Mouse (Mus musculus): Measurements from ENCODE around the gene Nt5dc3. TPM values are rescaled to one million over a fixed set of nuclear protein-coding genes. Genes with fewer than 3 reads are reported as not detected.
A peak's percentile ranks its signal among the peaks of the same experiment; 100 is the strongest.

Gene Nt5dc3
- polyA plus RNA-seq, 1 experiment from 2014 or later, result 1.7 TPM

- Histone ChIP-seq H3K4me1 (ENCODE audit: control insufficient read depth, insufficient read depth, low read length) (no peaks in the 10 kb centered on the region), H3K27ac (ENCODE audit: low read depth, low read length) (no peak overlapping the region), H3K4me3 (ENCODE audit: low read depth, low read length) (no peak overlapping the region), H3K4me2 (no peak overlapping the region), H3K9me3 (ENCODE audit: control insufficient read depth, low read length) (no peaks in the 10 kb centered on the region), H3K36me3 (ENCODE audit: control insufficient read depth, insufficient read depth, low read length) (no peaks in the 10 kb centered on the region), H3K27me3 (ENCODE audit: control insufficient read depth, insufficient read depth, low read length) (no peaks in the 10 kb centered on the region), H3K9ac (ENCODE audit: low read length) (no peak overlapping the region)
- 67% methylated on average over 1 of the region's 1 CpGs for WGBS
- no peak for DNase-seq (ENCODE audit: low spot score, missing footprints)
- ATAC-seq (ENCODE audit: low FRiP score), result no peak
Measured at GRCm38 (mm10) chr10:86761236-86761635, 17.6 kb upstream of the Nt5dc3 start.

- ATAC-seq (ENCODE audit: low FRiP score) (no peak), DNase-seq (ENCODE audit: low spot score, missing footprints) (no peak)
- Histone ChIP-seq H3K27me3 (ENCODE audit: control insufficient read depth, insufficient read depth, low read length) (no peaks in the 10 kb centered on the region), H3K4me1 (ENCODE audit: control insufficient read depth, insufficient read depth, low read length) (no peaks in the 10 kb centered on the region), H3K36me3 (ENCODE audit: control insufficient read depth, insufficient read depth, low read length) (no peaks in the 10 kb centered on the region), H3K9ac (ENCODE audit: low read length) (no peak overlapping the region), H3K27ac (ENCODE audit: low read depth, low read length) (no peak overlapping the region), H3K9me3 (ENCODE audit: control insufficient read depth, low read length) (no peaks in the 10 kb centered on the region), H3K4me3 (ENCODE audit: low read depth, low read length) (no peak overlapping the region), H3K4me2 (no peak overlapping the region)
- 53% methylated on average over 7 of the region's 7 CpGs for WGBS
Measured at GRCm38 (mm10) chr10:86761722-86762383, 17.0 kb upstream of the Nt5dc3 start.

- H3K9ac ChIP-seq (ENCODE audit: low read length), result no peak overlapping the region
- 60% methylated on average over 3 of the region's 3 CpGs for WGBS
- H3K4me1 ChIP-seq (ENCODE audit: control insufficient read depth, insufficient read depth, low read length), result no peaks in the 10 kb centered on the region
- H3K27me3 ChIP-seq (ENCODE audit: control insufficient read depth, insufficient read depth, low read length), result no peaks in the 10 kb centered on the region
- no peaks in the 10 kb centered on the region for H3K36me3 ChIP-seq (ENCODE audit: control insufficient read depth, insufficient read depth, low read length)
- no peak overlapping the region for H3K27ac ChIP-seq (ENCODE audit: low read depth, low read length)
- no peak overlapping the region for H3K4me2 ChIP-seq
- H3K4me3 ChIP-seq (ENCODE audit: low read depth, low read length), result no peak overlapping the region
- ATAC-seq (ENCODE audit: low FRiP score) (no peak), DNase-seq (ENCODE audit: low spot score, missing footprints) (no peak)
- H3K9me3 ChIP-seq (ENCODE audit: control insufficient read depth, low read length), result no peaks in the 10 kb centered on the region
Measured at GRCm38 (mm10) chr10:86762384-86762730, 16.4 kb upstream of the Nt5dc3 start.

- no peak for DNase-seq (ENCODE audit: low spot score, missing footprints)
- H3K4me1 ChIP-seq (ENCODE audit: control insufficient read depth, insufficient read depth, low read length), result no peaks in the 10 kb centered on the region
- H3K4me2 ChIP-seq, result no peak within 1 kb of the TSS
- H3K27me3 ChIP-seq (ENCODE audit: control insufficient read depth, insufficient read depth, low read length), result no peaks in the 10 kb centered on the region
- ATAC-seq (ENCODE audit: low FRiP score), result no peak
- no peak within 1 kb of the TSS for H3K9ac ChIP-seq (ENCODE audit: low read length)
- H3K4me3 ChIP-seq (ENCODE audit: low read depth, low read length), result no peak within 1 kb of the TSS
- WGBS, result 92% methylated on average over 5 of the region's 5 CpGs
- H3K36me3 ChIP-seq (ENCODE audit: control insufficient read depth, insufficient read depth, low read length), result no peaks in the 10 kb centered on the region
- H3K9me3 ChIP-seq (ENCODE audit: control insufficient read depth, low read length), result no peaks in the 10 kb centered on the region
- no peak within 1 kb of the TSS for H3K27ac ChIP-seq (ENCODE audit: low read depth, low read length)
Measured at GRCm38 (mm10) chr10:86763672-86764071, 15.1 kb upstream of the Nt5dc3 start, which contains the start of gene Gm49358. Gene Gm49358 (plus strand): TSS chr10:86763972.

GRCm38 (mm10) chr10:86765344-86765966 is 13.3 kb upstream of the Nt5dc3 start:
- WGBS, result 93% methylated on average over 4 of the region's 4 CpGs
- no peak overlapping the region for H3K4me3 ChIP-seq (ENCODE audit: low read depth, low read length)
- no peak overlapping the region for H3K9ac ChIP-seq (ENCODE audit: low read length)
- H3K36me3 ChIP-seq (ENCODE audit: control insufficient read depth, insufficient read depth, low read length), result no peaks in the 10 kb centered on the region
- no peaks in the 10 kb centered on the region for H3K9me3 ChIP-seq (ENCODE audit: control insufficient read depth, low read length)
- 0 out of 2 replicates have a peak, but pooled peaks cover 4% of the 10 kb centered on the region for H3K4me1 ChIP-seq (ENCODE audit: control insufficient read depth, insufficient read depth, low read length)
- H3K27ac ChIP-seq (ENCODE audit: low read depth, low read length), result no peak overlapping the region
- H3K27me3 ChIP-seq (ENCODE audit: control insufficient read depth, insufficient read depth, low read length), result no peaks in the 10 kb centered on the region
- no peak overlapping the region for H3K4me2 ChIP-seq
- DNase-seq (ENCODE audit: low spot score, missing footprints) (peak; percentile 67), ATAC-seq (ENCODE audit: low FRiP score) (no peak)

- WGBS, result 76% methylated on average over 5 of the region's 5 CpGs
- no peak overlapping the region for H3K27ac ChIP-seq (ENCODE audit: low read depth, low read length)
Measured at GRCm38 (mm10) chr10:86769216-86769615, 9.6 kb upstream of the Nt5dc3 start.

GRCm38 (mm10) chr10:86769797-86770196 is 9.0 kb upstream of the Nt5dc3 start:
- DNase-seq (ENCODE audit: low spot score, missing footprints), result peak; percentile 75
- 47% methylated on average over 4 of the region's 4 CpGs for WGBS
- H3K27ac ChIP-seq (ENCODE audit: low read depth, low read length), result no peak overlapping the region
- H3K27me3 ChIP-seq (ENCODE audit: control insufficient read depth, insufficient read depth, low read length), result no peaks in the 10 kb centered on the region
- H3K9ac ChIP-seq (ENCODE audit: low read length), result no peak overlapping the region
- no peaks in the 10 kb centered on the region for H3K9me3 ChIP-seq (ENCODE audit: control insufficient read depth, low read length)
- no peak overlapping the region for H3K4me3 ChIP-seq (ENCODE audit: low read depth, low read length)
- no peak for ATAC-seq (ENCODE audit: low FRiP score)
- no peak overlapping the region for H3K4me2 ChIP-seq
- H3K4me1 ChIP-seq (ENCODE audit: control insufficient read depth, insufficient read depth, low read length), result 0 out of 2 replicates have a peak, but pooled peaks cover 4% of the 10 kb centered on the region
- no peaks in the 10 kb centered on the region for H3K36me3 ChIP-seq (ENCODE audit: control insufficient read depth, insufficient read depth, low read length)

More at GRCm38 (mm10) chr10:86769216-86769615, 9.6 kb upstream of the Nt5dc3 start:
- Histone ChIP-seq H3K4me1 (ENCODE audit: control insufficient read depth, insufficient read depth, low read length) (0 out of 2 replicates have a peak, but pooled peaks cover 4% of the 10 kb centered on the region), H3K9ac (ENCODE audit: low read length) (no peak overlapping the region), H3K4me2 (no peak overlapping the region), H3K27me3 (ENCODE audit: control insufficient read depth, insufficient read depth, low read length) (no peaks in the 10 kb centered on the region), H3K4me3 (ENCODE audit: low read depth, low read length) (no peak overlapping the region), H3K9me3 (ENCODE audit: control insufficient read depth, low read length) (no peaks in the 10 kb centered on the region), H3K36me3 (ENCODE audit: control insufficient read depth, insufficient read depth, low read length) (no peaks in the 10 kb centered on the region)
- ATAC-seq (ENCODE audit: low FRiP score) (no peak), DNase-seq (ENCODE audit: low spot score, missing footprints) (peak; percentile 73)

- H3K27ac ChIP-seq (ENCODE audit: low read depth, low read length), result no peak overlapping the region
- 0 out of 2 replicates have a peak, but pooled peaks cover 4% of the 10 kb centered on the region for H3K4me1 ChIP-seq (ENCODE audit: control insufficient read depth, insufficient read depth, low read length)
- no peak for ATAC-seq (ENCODE audit: low FRiP score)
- 85% methylated on average over 5 of the region's 5 CpGs for WGBS
- H3K9me3 ChIP-seq (ENCODE audit: control insufficient read depth, low read length), result no peaks in the 10 kb centered on the region
- H3K4me2 ChIP-seq, result no peak overlapping the region
- H3K36me3 ChIP-seq (ENCODE audit: control insufficient read depth, insufficient read depth, low read length), result no peaks in the 10 kb centered on the region
- no peak for DNase-seq (ENCODE audit: low spot score, missing footprints)
- no peak overlapping the region for H3K4me3 ChIP-seq (ENCODE audit: low read depth, low read length)
- no peak overlapping the region for H3K9ac ChIP-seq (ENCODE audit: low read length)
- no peaks in the 10 kb centered on the region for H3K27me3 ChIP-seq (ENCODE audit: control insufficient read depth, insufficient read depth, low read length)
Measured at GRCm38 (mm10) chr10:86771701-86772100, 7.1 kb upstream of the Nt5dc3 start.

GRCm38 (mm10) chr10:86772231-86772631 is 6.6 kb upstream of the Nt5dc3 start:
- 0 out of 2 replicates have a peak, but pooled peaks cover 4% of the 10 kb centered on the region for H3K4me1 ChIP-seq (ENCODE audit: control insufficient read depth, insufficient read depth, low read length)
- ATAC-seq (ENCODE audit: low FRiP score) (no peak), DNase-seq (ENCODE audit: low spot score, missing footprints) (no peak)
- no peak overlapping the region for H3K4me2 ChIP-seq
- H3K27me3 ChIP-seq (ENCODE audit: control insufficient read depth, insufficient read depth, low read length), result no peaks in the 10 kb centered on the region
- no peak overlapping the region for H3K4me3 ChIP-seq (ENCODE audit: low read depth, low read length)
- H3K9me3 ChIP-seq (ENCODE audit: control insufficient read depth, low read length), result no peaks in the 10 kb centered on the region
- WGBS, result 83% methylated on average over 6 of the region's 6 CpGs
- no peaks in the 10 kb centered on the region for H3K36me3 ChIP-seq (ENCODE audit: control insufficient read depth, insufficient read depth, low read length)
- no peak overlapping the region for H3K27ac ChIP-seq (ENCODE audit: low read depth, low read length)
- H3K9ac ChIP-seq (ENCODE audit: low read length), result no peak overlapping the region

All from midbrain, embryonic 11.5 days (tissue).